Mouse (Mus musculus): ENCODE measurements around the gene Rnf148. TPM values are rescaled to one million over a fixed set of nuclear protein-coding genes. Genes with fewer than 3 reads are reported as not detected.

Rnf148 gene
- polyA plus RNA-seq (2014; fragmentation: Nextera tagmentation; extraction: Ambion mirVana), result not detected in 2 replicates

- DNase-seq (ENCODE audit: low spot score) (no peak), ATAC-seq (replicated peaks; ENCODE audit: insufficient number of reproducible peaks, low FRiP score, low TSS enrichment, low read depth) (no peak)
- H3K9ac ChIP-seq (replicated peaks; ENCODE audit: low read length), result no peak within 1 kb of the TSS
- H3K36me3 ChIP-seq (replicated peaks; ENCODE audit: control insufficient read depth, insufficient read depth, low read depth, low read length), result no peaks in the 10 kb centered on the region
- no peak within 1 kb of the TSS for H3K27ac ChIP-seq (replicated peaks; ENCODE audit: low read depth, low read length)
- no peaks in the 10 kb centered on the region for H3K9me3 ChIP-seq (replicated peaks; ENCODE audit: control insufficient read depth, low read length)
- 95% methylated on average over 2 of the region's 2 CpGs for WGBS
- no peak within 1 kb of the TSS for H3K4me3 ChIP-seq (ENCODE audit: low read depth, low read length)
- H3K4me2 ChIP-seq (ENCODE audit: low read depth, low read length), result no peak within 1 kb of the TSS
- no peaks in the 10 kb centered on the region for H3K27me3 ChIP-seq (ENCODE audit: control insufficient read depth, insufficient read depth, low read length)
- H3K4me1 ChIP-seq (ENCODE audit: control insufficient read depth, insufficient read depth, low read length), result no peaks in the 10 kb centered on the region
Measured at GRCm38 (mm10) chr6:23655036-23655435, at the start of gene Rnf148. Gene Rnf148 (minus strand): TSS chr6:23655136.

- no peaks in the 10 kb centered on the region for H3K36me3 ChIP-seq (replicated peaks; ENCODE audit: control insufficient read depth, insufficient read depth, low read depth, low read length)
- H3K9ac ChIP-seq (replicated peaks; ENCODE audit: low read length), result no peak overlapping the region
- H3K9me3 ChIP-seq (replicated peaks; ENCODE audit: control insufficient read depth, low read length), result no peaks in the 10 kb centered on the region
- H3K4me3 ChIP-seq (ENCODE audit: low read depth, low read length), result no peak overlapping the region
- H3K27ac ChIP-seq (replicated peaks; ENCODE audit: low read depth, low read length), result no peak overlapping the region
- 75% methylated on average over 3 of the region's 3 CpGs for WGBS
- ATAC-seq (replicated peaks; ENCODE audit: insufficient number of reproducible peaks, low FRiP score, low TSS enrichment, low read depth), result no peak
- H3K27me3 ChIP-seq (ENCODE audit: control insufficient read depth, insufficient read depth, low read length), result no peaks in the 10 kb centered on the region
- no peak for DNase-seq (ENCODE audit: low spot score)
- no peaks in the 10 kb centered on the region for H3K4me1 ChIP-seq (ENCODE audit: control insufficient read depth, insufficient read depth, low read length)
- no peak overlapping the region for H3K4me2 ChIP-seq (ENCODE audit: low read depth, low read length)
Measured at GRCm38 (mm10) chr6:23700879-23701278, 45.9 kb upstream of the Rnf148 start.

GRCm38 (mm10) chr6:23678172-23678571, 23.2 kb upstream of the Rnf148 start:
- Histone ChIP-seq H3K9ac (replicated peaks; ENCODE audit: low read length) (no peak overlapping the region), H3K4me2 (ENCODE audit: low read depth, low read length) (no peak overlapping the region), H3K27me3 (ENCODE audit: control insufficient read depth, insufficient read depth, low read length) (no peaks in the 10 kb centered on the region), H3K36me3 (replicated peaks; ENCODE audit: control insufficient read depth, insufficient read depth, low read depth, low read length) (no peaks in the 10 kb centered on the region), H3K4me3 (ENCODE audit: low read depth, low read length) (no peak overlapping the region), H3K9me3 (replicated peaks; ENCODE audit: control insufficient read depth, low read length) (no peaks in the 10 kb centered on the region), H3K4me1 (ENCODE audit: control insufficient read depth, insufficient read depth, low read length) (no peaks in the 10 kb centered on the region), H3K27ac (replicated peaks; ENCODE audit: low read depth, low read length) (no peak overlapping the region)
- ATAC-seq (replicated peaks; ENCODE audit: insufficient number of reproducible peaks, low FRiP score, low TSS enrichment, low read depth), result no peak
- WGBS, result 54% methylated on average over 1 of the region's 1 CpGs
- no peak for DNase-seq (ENCODE audit: low spot score)

DNA sequence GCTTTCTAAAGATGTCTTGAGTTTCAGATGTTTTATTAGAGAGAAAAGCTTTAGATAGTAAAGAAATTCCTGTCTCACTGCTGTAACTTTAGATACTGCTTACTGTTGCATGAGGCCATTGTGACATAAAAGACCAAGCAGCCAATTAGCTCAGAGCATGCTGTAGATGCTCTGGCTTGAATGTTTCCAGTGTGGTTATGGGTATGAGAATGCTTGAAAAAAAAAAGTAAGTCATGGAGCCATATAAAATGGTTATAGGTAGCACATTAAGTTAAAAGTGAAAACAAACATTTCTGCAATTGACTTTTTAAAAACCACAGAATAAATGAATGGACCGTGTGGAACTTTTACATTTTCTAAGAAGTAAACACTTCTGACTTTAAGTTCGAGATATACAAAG, 4.7 kb downstream of the Rnf148 start, which contains the start of gene Rnf133:
Gene Rnf133 (minus strand): TSS at position 101 of the 400 bp plus-strand sequence.
- Histone ChIP-seq H3K27me3 (ENCODE audit: control insufficient read depth, insufficient read depth, low read length) (no peaks in the 10 kb centered on the region), H3K4me1 (ENCODE audit: control insufficient read depth, insufficient read depth, low read length) (no peaks in the 10 kb centered on the region), H3K4me3 (ENCODE audit: low read depth, low read length) (no peak within 1 kb of the TSS), H3K4me2 (ENCODE audit: low read depth, low read length) (no peak within 1 kb of the TSS), H3K9me3 (replicated peaks; ENCODE audit: control insufficient read depth, low read length) (no peaks in the 10 kb centered on the region), H3K9ac (replicated peaks; ENCODE audit: low read length) (no peak within 1 kb of the TSS), H3K27ac (replicated peaks; ENCODE audit: low read depth, low read length) (no peak within 1 kb of the TSS), H3K36me3 (replicated peaks; ENCODE audit: control insufficient read depth, insufficient read depth, low read depth, low read length) (no peaks in the 10 kb centered on the region)
- ATAC-seq (replicated peaks; ENCODE audit: insufficient number of reproducible peaks, low FRiP score, low TSS enrichment, low read depth) (no peak), DNase-seq (ENCODE audit: low spot score) (no peak)
- 97% methylated on average over 2 of the region's 2 CpGs for WGBS

GRCm38 (mm10) chr6:23648732-23649131, 6.2 kb downstream of the Rnf148 start:
- Histone ChIP-seq H3K4me3 (ENCODE audit: low read depth, low read length) (no peak overlapping the region), H3K27ac (replicated peaks; ENCODE audit: low read depth, low read length) (no peak overlapping the region), H3K36me3 (replicated peaks; ENCODE audit: control insufficient read depth, insufficient read depth, low read depth, low read length) (no peaks in the 10 kb centered on the region), H3K4me1 (ENCODE audit: control insufficient read depth, insufficient read depth, low read length) (no peaks in the 10 kb centered on the region), H3K9me3 (replicated peaks; ENCODE audit: control insufficient read depth, low read length) (no peaks in the 10 kb centered on the region), H3K4me2 (ENCODE audit: low read depth, low read length) (no peak overlapping the region), H3K9ac (replicated peaks; ENCODE audit: low read length) (no peak overlapping the region), H3K27me3 (ENCODE audit: control insufficient read depth, insufficient read depth, low read length) (no peaks in the 10 kb centered on the region)
- DNase-seq (ENCODE audit: low spot score), result no peak
- no peak for ATAC-seq (replicated peaks; ENCODE audit: insufficient number of reproducible peaks, low FRiP score, low TSS enrichment, low read depth)
- WGBS, result 78% methylated on average over 8 of the region's 8 CpGs

DNA sequence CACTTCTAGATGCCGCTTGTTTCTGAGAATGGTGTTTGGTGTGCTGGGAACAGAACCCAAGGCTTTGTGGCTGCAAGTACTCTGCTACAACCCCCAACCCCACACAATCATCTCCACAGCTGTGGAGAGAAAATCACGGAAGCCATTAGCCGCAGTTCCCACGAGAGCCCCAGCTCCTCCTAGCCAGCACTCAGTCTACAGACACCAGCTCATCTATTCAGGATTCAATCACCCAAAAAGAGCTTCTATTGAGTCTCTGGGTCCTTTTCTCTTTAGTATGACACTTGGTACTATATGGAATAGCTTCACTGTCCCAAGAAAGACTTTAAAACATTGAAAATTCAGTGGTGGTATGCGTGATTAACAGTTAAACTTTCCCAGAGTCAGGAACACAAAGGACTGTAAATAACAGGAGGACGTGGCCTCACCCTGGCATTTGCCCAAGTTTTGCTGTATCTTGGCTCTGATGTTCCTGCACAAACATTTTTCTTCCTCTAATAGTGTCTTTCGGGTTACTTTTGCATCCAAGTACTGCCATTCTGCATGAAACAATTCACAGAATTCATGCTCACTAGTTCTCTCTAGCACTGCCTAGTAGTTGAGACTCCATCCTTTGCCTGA, 7.2 kb downstream of the Rnf148 start:
- no peak overlapping the region for H3K27ac ChIP-seq (replicated peaks; ENCODE audit: low read depth, low read length)
- no peaks in the 10 kb centered on the region for H3K4me1 ChIP-seq (ENCODE audit: control insufficient read depth, insufficient read depth, low read length)
- WGBS, result 87% methylated on average over 7 of the region's 7 CpGs
- H3K9ac ChIP-seq (replicated peaks; ENCODE audit: low read length), result no peak overlapping the region
- no peaks in the 10 kb centered on the region for H3K9me3 ChIP-seq (replicated peaks; ENCODE audit: control insufficient read depth, low read length)
- no peaks in the 10 kb centered on the region for H3K27me3 ChIP-seq (ENCODE audit: control insufficient read depth, insufficient read depth, low read length)
- no peak overlapping the region for H3K4me3 ChIP-seq (ENCODE audit: low read depth, low read length)
- no peak overlapping the region for H3K4me2 ChIP-seq (ENCODE audit: low read depth, low read length)
- ATAC-seq (replicated peaks; ENCODE audit: insufficient number of reproducible peaks, low FRiP score, low TSS enrichment, low read depth) (no peak), DNase-seq (ENCODE audit: low spot score) (no peak)
- no peaks in the 10 kb centered on the region for H3K36me3 ChIP-seq (replicated peaks; ENCODE audit: control insufficient read depth, insufficient read depth, low read depth, low read length)

DNA sequence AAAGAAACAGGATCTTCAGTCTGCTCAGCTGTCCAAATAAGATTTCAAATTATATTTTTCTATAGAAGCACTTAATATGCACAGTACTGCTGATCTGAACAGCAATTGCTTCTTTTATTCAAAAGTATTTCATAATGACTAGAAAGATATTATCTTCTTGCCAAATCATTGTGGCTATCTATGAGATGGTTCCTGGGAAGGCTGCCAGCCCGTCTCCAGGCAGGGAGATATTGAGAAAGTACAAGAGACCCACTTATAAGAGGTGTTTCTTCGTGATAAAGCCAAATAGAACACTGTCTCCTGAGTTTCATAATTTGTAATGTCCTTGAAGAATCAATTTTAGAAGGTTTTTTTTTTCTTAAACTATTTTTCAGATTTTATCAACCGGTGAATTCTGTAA, 17.9 kb downstream of the Rnf148 start:
- DNase-seq (ENCODE audit: low spot score) (no peak), ATAC-seq (replicated peaks; ENCODE audit: insufficient number of reproducible peaks, low FRiP score, low TSS enrichment, low read depth) (no peak)
- Histone ChIP-seq H3K4me1 (ENCODE audit: control insufficient read depth, insufficient read depth, low read length) (no peaks in the 10 kb centered on the region), H3K4me3 (ENCODE audit: low read depth, low read length) (no peak overlapping the region), H3K27me3 (ENCODE audit: control insufficient read depth, insufficient read depth, low read length) (no peaks in the 10 kb centered on the region), H3K9ac (replicated peaks; ENCODE audit: low read length) (no peak overlapping the region), H3K36me3 (replicated peaks; ENCODE audit: control insufficient read depth, insufficient read depth, low read depth, low read length) (no peaks in the 10 kb centered on the region), H3K27ac (replicated peaks; ENCODE audit: low read depth, low read length) (no peak overlapping the region), H3K4me2 (ENCODE audit: low read depth, low read length) (no peak overlapping the region), H3K9me3 (replicated peaks; ENCODE audit: control insufficient read depth, low read length) (no peaks in the 10 kb centered on the region)
- WGBS, result 83% methylated on average over 3 of the region's 3 CpGs

DNA sequence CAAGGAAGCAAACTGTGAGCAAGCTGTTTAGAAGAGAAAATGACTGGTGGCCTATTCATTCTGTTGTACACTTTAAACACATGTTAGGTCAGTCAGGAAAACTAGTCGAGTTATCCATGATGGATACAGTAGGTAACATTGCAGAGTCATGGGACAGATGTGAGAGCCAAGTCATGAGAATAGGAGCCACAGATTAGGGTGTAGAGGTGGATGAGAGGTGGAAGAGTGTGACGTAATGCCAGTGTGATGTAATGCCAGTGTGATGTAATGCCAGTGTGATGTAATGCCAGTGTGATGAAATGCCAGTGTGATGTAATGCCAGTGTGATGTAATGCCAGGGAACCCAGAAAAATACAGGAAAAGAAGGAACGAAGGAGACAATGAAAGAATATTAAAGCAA, 19.7 kb downstream of the Rnf148 start:
- ATAC-seq (replicated peaks; ENCODE audit: insufficient number of reproducible peaks, low FRiP score, low TSS enrichment, low read depth), result no peak

More for the DNA sequence above, 19.7 kb downstream of the Rnf148 start:
- no peak overlapping the region for H3K27ac ChIP-seq (replicated peaks; ENCODE audit: low read depth, low read length)
- no peaks in the 10 kb centered on the region for H3K9me3 ChIP-seq (replicated peaks; ENCODE audit: control insufficient read depth, low read length)
- 94% methylated on average over 3 of the region's 3 CpGs for WGBS
- no peaks in the 10 kb centered on the region for H3K36me3 ChIP-seq (replicated peaks; ENCODE audit: control insufficient read depth, insufficient read depth, low read depth, low read length)
- no peaks in the 10 kb centered on the region for H3K27me3 ChIP-seq (ENCODE audit: control insufficient read depth, insufficient read depth, low read length)
- DNase-seq (ENCODE audit: low spot score), result no peak
- no peak overlapping the region for H3K4me2 ChIP-seq (ENCODE audit: low read depth, low read length)
- no peak overlapping the region for H3K9ac ChIP-seq (replicated peaks; ENCODE audit: low read length)
- H3K4me3 ChIP-seq (ENCODE audit: low read depth, low read length), result no peak overlapping the region
- no peaks in the 10 kb centered on the region for H3K4me1 ChIP-seq (ENCODE audit: control insufficient read depth, insufficient read depth, low read length)
